Mouse (Mus musculus) C2C12 (cell line): Measurements from ENCODE around the gene Opa1.

Experiments used
- CEBPB ChIP-seq: IDR thresholded peaks from one replicate; pipeline ENCODE4 v1.6.1; 2011; ENCODE audit warnings: low read depth, mild to moderate bottlenecking, control low read depth, moderate library complexity
- CTCF ChIP-seq: IDR thresholded peaks from one replicate; pipeline ENCODE4 v1.5.1; 2011; ENCODE audit not compliant: control insufficient read depth, insufficient read depth, insufficient read length
- FOSL1 ChIP-seq: IDR thresholded peaks from one replicate; pipeline ENCODE4 v1.8.0; 2011; ENCODE audit warnings: mild to moderate bottlenecking, low read length; ENCODE audit not compliant: poor library complexity, insufficient read depth, severe bottlenecking
- MAX ChIP-seq: IDR thresholded peaks from one replicate; pipeline ENCODE4 v1.6.1; 2011; ENCODE audit warnings: mild to moderate bottlenecking, control low read depth
- MYOD1 ChIP-seq: IDR thresholded peaks from one replicate; pipeline ENCODE4 v1.6.1; 2011; ENCODE audit warnings: low read depth; ENCODE audit not compliant: control insufficient read depth, insufficient read length
- MYOG ChIP-seq: IDR thresholded peaks from one replicate; pipeline ENCODE4 v1.6.1; 2011; ENCODE audit not compliant: control insufficient read depth, insufficient read length; ENCODE audit errors: extremely low read depth
- USF1 ChIP-seq: IDR thresholded peaks from one replicate; pipeline ENCODE4 v1.6.1; 2011; ENCODE audit warnings: low read depth, mild to moderate bottlenecking, control low read depth, moderate library complexity

GRCm38 (mm10) chr16:29659101-29659810 is 80.1 kb downstream of the Opa1 start:
- TF ChIP-seq CTCF, result no peak
- no peak for TF ChIP-seq FOSL1
- no peak for TF ChIP-seq USF1
- no peak for TF ChIP-seq MYOG
- TF ChIP-seq MAX, result no peak
- no peak for TF ChIP-seq CEBPB
- no peak for TF ChIP-seq MYOD1
